Mouse (Mus musculus) layer of hippocampus, postnatal 25 days (tissue): ENCODE results near the gene Ass1. TPM values are rescaled to one million over a fixed set of nuclear protein-coding genes. Genes with fewer than 3 reads are reported as not detected.
A peak's percentile ranks its signal among the peaks of the same experiment; 100 is the strongest.

Source experiments
- DNase-seq, 2 experiments: peaks; one replicate each; pipeline ENCODE4 v3.0.0; 2022; ENCODE audit warnings: mixed read lengths in 2 of 2, low spot score in 1 of 2; ENCODE audit errors: extremely low spot score in 1 of 2
- total RNA-seq, 2 experiments: library from RNA; stranded (reverse); gene quantifications; 2 replicates each; pipeline ENCODE4 v1.2.3; 2021

Ass1 gene
- total RNA-seq, result 10 to 100 TPM; 17.7 to 20.8 TPM

GRCm38 (mm10) chr2:31469931-31470682 lies at the start of gene Ass1:
Gene Ass1 (plus strand): TSS chr2:31470207.
- peak in 1 of 2 experiments; percentile 38 for DNase-seq

- DNase-seq, result no peak
Measured at GRCm38 (mm10) chr2:31420914-31421313, 49.1 kb upstream of the Ass1 start.

DNA sequence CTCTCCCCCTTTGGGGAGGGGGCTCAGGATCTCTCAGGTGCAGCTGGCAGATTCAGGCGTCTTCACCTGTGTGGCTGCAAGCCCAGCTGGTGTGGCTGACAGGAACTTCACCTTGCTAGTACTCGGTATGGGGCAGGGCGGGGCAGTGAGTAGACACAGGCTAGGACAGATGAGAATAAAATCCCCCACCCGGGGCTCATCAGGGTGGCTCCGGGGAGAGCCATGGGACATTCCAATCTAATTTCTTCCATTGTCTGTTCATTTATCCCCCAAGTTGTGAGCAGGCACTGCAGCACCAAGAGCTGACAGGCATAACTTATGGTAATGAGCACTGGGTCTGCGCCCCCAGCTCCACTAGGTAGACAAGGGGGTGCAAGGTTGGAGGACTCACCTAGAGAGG lies 47.4 kb upstream of the Ass1 start:
- DNase-seq, result no peak

DNA sequence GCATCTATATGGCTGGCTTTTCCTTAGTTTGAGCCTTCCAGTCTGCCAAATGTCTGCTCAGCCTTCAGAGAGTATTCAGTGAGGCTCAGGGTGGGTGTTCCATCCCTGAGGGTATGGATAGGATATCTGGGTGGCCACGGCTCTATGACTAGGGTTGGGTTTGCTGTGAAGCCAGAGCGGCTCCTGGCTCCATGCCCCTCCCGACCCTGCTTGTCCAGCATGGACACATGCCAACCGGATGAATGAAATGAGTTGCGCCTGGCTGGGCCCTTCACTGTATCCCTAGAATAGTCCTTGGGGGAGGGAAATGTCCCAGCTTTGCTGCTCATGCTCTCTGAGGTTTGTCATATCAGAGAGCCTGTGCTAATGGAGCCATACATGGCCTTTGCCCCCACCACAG lies 38.5 kb upstream of the Ass1 start:
- no peak for DNase-seq

DNA sequence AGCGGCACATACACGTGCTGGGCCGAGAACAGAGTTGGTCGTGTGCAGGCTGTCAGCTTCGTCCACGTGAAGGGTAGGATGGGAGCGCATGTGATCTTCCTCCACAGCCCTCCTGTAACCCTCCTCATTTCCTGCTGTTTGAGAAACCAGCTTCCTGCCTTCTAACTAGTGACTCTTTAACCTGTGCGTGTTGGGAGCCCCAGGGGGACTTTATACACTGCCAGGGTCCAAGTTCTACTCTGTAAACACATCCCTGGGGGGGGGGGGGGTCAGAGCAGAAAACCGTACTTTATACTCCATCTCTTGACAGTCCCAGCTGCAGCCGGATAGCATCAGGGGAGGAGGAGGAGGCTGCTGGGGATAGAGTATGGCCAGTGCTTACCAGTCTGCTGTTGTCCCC lies 35.3 kb upstream of the Ass1 start:
- DNase-seq, result no peak

GRCm38 (mm10) chr2:31435567-31435966 lies 34.4 kb upstream of the Ass1 start:
- peak; percentile 33 to 58 for DNase-seq

GRCm38 (mm10) chr2:31437480-31438245 lies 32.3 kb upstream of the Ass1 start:
- no peak for DNase-seq

GRCm38 (mm10) chr2:31439576-31439975 lies 30.4 kb upstream of the Ass1 start:
- no peak for DNase-seq

DNA sequence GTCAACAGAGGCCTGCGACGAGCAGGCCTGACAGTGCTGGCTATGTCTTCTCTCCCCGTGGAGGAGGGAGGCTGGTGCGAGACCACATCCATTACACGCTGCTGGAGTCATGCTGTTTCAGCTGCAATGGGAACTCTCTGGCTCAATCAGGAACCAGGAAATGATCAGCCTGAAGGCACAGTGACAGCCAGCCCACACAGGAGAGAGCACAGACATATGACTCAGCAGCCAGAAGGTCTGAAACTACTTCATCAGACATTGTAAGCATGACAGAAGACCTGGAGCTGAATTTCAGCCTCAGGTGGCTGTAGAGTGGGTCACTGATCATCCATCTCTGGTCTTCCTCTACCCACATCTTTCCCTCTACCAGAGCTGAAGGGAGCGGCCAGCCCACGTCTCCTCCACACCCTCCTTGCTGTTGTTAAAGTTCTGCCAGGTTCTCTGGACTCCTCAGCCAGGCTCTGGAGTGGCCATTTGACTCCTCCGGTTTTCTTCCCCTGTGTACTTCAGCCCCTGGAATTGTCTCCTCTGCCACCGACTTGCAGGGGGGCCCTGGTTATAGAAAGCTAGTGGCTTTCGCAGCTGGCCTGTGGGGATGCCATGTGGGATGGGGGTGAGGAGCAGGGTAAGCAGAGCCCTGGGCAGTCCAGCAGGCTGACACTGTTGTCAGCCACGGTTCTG lies 27.4 kb upstream of the Ass1 start:
- DNase-seq, result peak in 1 of 2 experiments; percentile 13

DNA sequence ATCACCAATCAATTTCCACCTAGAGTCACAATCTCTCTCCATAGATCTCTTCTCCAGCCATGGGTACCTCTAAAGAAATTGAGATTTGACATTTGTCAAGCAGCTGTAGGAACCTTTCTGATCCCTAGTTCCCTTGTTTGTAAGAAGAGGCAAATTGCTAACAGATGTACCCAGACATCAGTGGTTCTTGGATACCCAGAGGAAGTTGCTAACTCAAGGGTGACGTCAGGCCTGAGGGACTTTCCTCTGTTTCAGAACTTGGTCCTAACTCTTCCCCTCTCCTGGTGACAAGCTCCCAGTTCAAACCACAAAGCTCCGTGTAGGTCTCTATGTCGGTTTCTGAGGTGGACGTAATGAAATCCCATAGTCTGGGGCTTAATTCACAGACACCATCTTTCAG lies 24.0 kb upstream of the Ass1 start:
- DNase-seq, result no peak

GRCm38 (mm10) chr2:31446456-31446855 lies 23.6 kb upstream of the Ass1 start:
- no peak for DNase-seq

GRCm38 (mm10) chr2:31447536-31447935 lies 22.5 kb upstream of the Ass1 start:
- DNase-seq, result no peak

DNA sequence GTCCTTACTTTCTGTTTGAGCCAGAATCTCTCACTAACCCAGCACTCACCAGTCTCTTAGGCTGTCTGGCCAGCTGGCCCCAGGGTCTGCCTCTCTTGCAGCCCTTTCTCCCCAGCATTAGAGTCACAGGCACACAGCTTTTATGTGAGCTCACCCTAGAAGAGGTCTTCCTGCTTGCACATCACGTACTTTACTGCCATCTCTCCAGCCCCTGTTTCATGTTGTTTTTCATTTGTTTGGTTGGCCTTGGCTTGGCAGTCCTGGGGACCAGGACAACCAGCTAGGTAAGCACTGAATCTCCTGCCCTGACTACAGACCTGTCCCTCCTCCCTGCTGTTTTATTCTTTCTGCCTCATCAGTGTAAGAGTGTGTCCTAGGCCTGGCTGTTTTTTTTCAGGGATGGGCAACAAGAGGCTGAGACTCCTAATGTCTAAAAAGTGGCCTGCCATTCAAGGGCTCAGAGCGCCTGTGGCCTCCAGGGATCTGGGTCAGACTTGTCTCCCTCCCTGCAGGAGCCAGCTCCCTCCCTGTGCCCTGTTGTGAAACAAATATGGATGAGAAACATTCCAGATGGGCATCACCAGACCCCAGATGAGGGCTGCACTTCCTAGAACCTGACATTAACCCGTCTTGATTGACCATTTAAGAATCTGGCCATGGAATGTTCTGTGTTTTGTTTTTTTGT lies 21.1 kb upstream of the Ass1 start:
- DNase-seq, result no peak

DNA sequence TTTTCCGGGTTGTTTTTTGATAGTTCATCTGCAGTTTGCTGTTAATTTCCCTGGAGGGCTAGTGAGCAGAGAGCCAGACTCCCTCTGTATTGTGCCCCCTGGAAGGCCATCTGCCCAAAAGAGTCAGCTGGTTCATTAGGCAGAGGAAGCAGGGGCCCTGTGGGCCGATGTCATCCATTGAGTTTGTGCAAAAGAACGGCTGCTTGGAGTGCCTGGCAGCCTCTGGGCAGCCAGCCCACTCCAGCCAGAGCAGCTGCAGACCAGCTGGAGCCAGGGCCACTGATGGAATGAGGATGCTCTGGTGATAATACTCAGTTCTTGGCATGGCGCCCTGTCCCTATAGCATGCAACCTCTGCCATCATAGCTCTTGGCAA lies 20.6 kb upstream of the Ass1 start:
- DNase-seq, result peak in 1 of 2 experiments; percentile 37

DNA sequence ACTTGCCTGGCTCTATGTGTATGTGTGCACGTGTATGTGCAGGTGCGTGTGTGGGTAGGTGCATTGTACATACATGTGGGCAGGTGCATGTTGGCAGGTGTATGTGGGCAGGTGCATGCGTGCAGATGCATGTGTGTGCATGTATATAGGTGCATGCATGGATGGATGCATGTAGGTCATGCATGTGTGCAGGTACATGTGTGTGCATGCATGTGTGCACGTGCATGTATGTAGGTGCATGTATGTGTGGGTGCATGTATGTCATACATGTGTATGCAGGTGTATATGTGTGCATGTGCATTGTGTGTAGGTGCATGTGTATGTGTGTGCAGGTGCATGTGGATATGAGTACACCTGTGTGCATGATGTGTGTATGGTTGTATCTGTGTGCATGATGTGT lies 20.1 kb upstream of the Ass1 start:
- no peak for DNase-seq

DNA sequence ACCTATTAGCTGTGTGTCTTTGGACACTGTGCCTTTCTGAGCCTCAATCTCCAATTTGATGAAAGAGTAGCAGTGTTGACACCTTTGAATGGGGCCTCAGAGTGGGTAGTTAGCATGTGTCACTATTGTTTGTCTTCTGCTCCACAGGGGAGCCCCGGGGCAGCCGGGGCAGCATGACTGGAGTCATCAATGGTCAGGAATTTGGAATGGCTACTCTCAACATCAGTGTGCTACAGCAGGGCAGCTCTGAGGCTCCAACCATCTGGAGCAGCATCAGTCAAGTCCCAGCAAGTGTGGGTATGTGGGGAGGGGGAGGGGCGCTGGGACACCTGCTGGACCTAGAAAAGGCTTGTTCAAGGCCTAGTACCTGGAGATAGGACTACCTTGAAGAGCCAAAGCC lies 19.3 kb upstream of the Ass1 start:
- no peak for DNase-seq

GRCm38 (mm10) chr2:31451530-31451929 lies 18.5 kb upstream of the Ass1 start:
- DNase-seq, result no peak

DNA sequence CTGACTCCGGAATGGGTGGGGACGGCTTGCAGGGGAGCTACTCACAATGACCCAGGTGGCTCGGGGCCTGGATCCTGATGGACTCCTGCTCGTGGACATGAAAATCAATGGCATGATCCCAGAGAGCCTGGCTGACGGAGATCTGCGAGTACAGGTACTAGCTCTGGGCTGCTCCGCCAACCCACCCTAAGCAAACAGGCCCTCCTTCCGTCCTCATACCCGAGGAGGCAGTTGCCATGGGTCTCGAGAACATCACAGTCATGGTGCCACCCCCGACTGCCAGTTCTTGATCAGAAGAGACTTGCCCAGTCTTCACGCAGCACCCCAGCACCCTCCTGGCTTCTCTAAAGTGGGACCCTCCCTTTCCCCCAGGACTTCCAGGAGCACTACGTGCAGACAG lies 17.0 kb upstream of the Ass1 start:
- DNase-seq, result no peak

- DNase-seq, result no peak
Measured at GRCm38 (mm10) chr2:31453559-31454177, 16.3 kb upstream of the Ass1 start.

DNA sequence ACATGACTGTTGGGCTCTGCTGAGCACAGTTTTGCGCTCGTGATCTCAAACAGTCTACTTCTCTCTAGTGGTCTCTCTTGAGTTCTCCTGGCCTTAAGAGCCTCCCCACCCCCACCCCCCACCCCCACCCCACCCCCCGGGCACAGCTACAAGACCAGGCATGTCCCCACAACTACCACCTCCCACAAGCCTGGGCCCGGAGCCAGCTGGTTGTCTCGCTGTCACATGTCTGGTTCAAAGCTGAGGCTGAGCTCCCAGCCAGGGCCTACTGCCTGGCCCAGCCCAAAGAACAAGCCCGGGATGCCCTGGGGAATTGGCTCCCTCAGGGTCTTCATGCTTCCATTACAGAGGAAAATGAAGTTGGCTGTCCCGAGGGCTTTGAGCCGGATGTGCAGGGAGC lies 15.7 kb upstream of the Ass1 start:
- DNase-seq, result peak in 1 of 2 experiments; percentile 44
